Mouse (Mus musculus): ENCODE data around the gene Selenoh.

DNA sequence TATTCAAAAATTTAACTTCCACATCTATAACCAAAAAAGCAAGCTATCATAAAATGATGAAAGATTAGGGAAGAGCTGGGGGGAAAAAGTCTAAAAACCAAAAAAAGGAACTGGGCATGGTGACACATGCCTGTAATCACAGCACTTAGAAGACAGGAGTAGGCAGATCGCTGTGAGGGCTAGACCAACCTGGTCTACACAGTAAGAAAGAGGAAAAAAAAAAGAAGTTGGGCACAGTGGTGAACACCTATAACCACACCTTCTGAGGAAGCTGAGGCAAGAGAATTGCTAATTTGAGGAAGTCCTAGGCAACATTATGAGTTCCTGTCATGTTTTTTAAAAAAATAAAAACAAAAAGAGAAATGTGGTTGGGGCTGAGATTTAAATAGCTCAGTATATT lies 14.7 kb downstream of the Selenoh start:
- TF ChIP-seq GATA1 (IDR thresholded peaks at IDR 0.05; ENCODE audit: low read length) (no peak), TAL1 (IDR thresholded peaks at IDR 0.05; ENCODE audit: low read length) (no peak)

Data from erythroblast, embryonic 14.5 days (primary cell).